Mouse (Mus musculus) intestine, embryonic 15.5 days (tissue): ENCODE measurements around the gene Ttc30b. TPM values are rescaled to one million over a fixed set of nuclear protein-coding genes. Genes with fewer than 3 reads are reported as not detected.
"Not testable (repeated sequence)": the region's sequence is repeated elsewhere in the genome, so short reads cannot be mapped to it uniquely, and the experiment has no call there.

Experiments
- ATAC-seq: fragments of 200-750 bp; cut with Nextera tagmentation; 2 replicates; pipeline ENCODE4 v1.8.0; 2017; ENCODE audit warnings: moderate TSS enrichment, moderate library complexity
- H3K27ac ChIP-seq: fragments of 300-500 bp; sonication (generic); 2 replicates; pipeline ENCODE4 v1.5.1; 2015; ENCODE audit warnings: mild to moderate bottlenecking, inconsistent platforms
- H3K27me3 ChIP-seq: fragments of 300-500 bp; sonication (generic); replicated peaks from 2 replicates; pipeline ENCODE4 v1.6.1; 2015; ENCODE audit warnings: inconsistent platforms
- H3K36me3 ChIP-seq: fragments of 300-500 bp; sonication (generic); 2 replicates; pipeline ENCODE4 v1.6.1; 2015; ENCODE audit warnings: inconsistent platforms
- H3K4me1 ChIP-seq: fragments of 300-500 bp; sonication (generic); replicated peaks from 2 replicates; pipeline ENCODE4 v1.6.1; 2015; ENCODE audit warnings: inconsistent platforms
- H3K4me2 ChIP-seq: fragments of 300-500 bp; sonication (generic); replicated peaks from 2 replicates; pipeline ENCODE4 v1.6.1; 2015; ENCODE audit warnings: mild to moderate bottlenecking, inconsistent platforms
- H3K4me3 ChIP-seq: fragments of 300-500 bp; sonication (generic); replicated peaks from 2 replicates; pipeline ENCODE4 v1.5.1; 2015; ENCODE audit warnings: inconsistent platforms
- H3K9ac ChIP-seq: fragments of 300-500 bp; sonication (generic); 2 replicates; pipeline ENCODE4 v1.6.1; 2015; ENCODE audit warnings: inconsistent platforms
- H3K9me3 ChIP-seq: fragments of 300-500 bp; sonication (generic); 2 replicates; pipeline ENCODE4 v1.6.1; 2016; ENCODE audit warnings: inconsistent platforms
- WGBS: fragments of 180-500 bp; shearing (Covaris S2); methylation state at CpG from one replicate; pipeline ENCODE4 v1.1.7; 2015; 5-methylcytosine and 5-hydroxymethylcytosine counted together
- polyA plus RNA-seq: library from polyadenylated mRNA; unstranded; fragments of >200 nt; fragmentation: Nextera tagmentation; extraction: Ambion mirVana; gene quantifications from 2 replicates; pipeline ENCODE4 v1.2.1, GENCODE M21; 2015

Ttc30b gene
- polyA plus RNA-seq: 6.8 and 8.5 TPM in 2 replicates

- peak; percentile 94 for ATAC-seq
- WGBS: 4% methylated on average over 37 of the region's 42 CpGs
- peak within 1 kb of the TSS; percentile 33 for H3K9ac ChIP-seq
- no peaks in the 10 kb centered on the region for H3K27me3 ChIP-seq
- H3K4me1 ChIP-seq: no peaks in the 10 kb centered on the region
- no peaks in the 10 kb centered on the region for H3K9me3 ChIP-seq
- peak within 1 kb of the TSS; percentile 50 for H3K4me3 ChIP-seq
- no peaks in the 10 kb centered on the region for H3K36me3 ChIP-seq
- peak within 1 kb of the TSS; percentile 75; the same call in 1 of the 2 replicates for H3K27ac ChIP-seq
- H3K4me2 ChIP-seq: peak within 1 kb of the TSS; percentile 59
Observed at GRCm38 (mm10) chr2:75938117-75939063, at the start of gene Ttc30b. Gene Ttc30b (minus strand): TSS chr2:75938585.

- H3K27ac ChIP-seq: no peak overlapping the region
Observed at GRCm38 (mm10) chr2:75987739-75988138, 49.4 kb upstream of the Ttc30b start.

GRCm38 (mm10) chr2:75985124-75985523 lies 46.7 kb upstream of the Ttc30b start:
- H3K27ac ChIP-seq: no peak overlapping the region
- 0 out of 2 replicates have a peak overlapping the region, but pooled peaks have one; percentile 14 for H3K9ac ChIP-seq
- peak; percentile 50 for ATAC-seq
- WGBS: 0% methylated on average over 2 of the region's 2 CpGs
- peaks cover 4% of the 10 kb centered on the region; the same call in 1 of the 2 replicates for H3K4me1 ChIP-seq
- H3K36me3 ChIP-seq: no peaks in the 10 kb centered on the region
- no peak overlapping the region for H3K4me3 ChIP-seq
- no peaks in the 10 kb centered on the region for H3K27me3 ChIP-seq
- H3K4me2 ChIP-seq: no peak overlapping the region; the same call in 1 of the 2 replicates
- no peaks in the 10 kb centered on the region for H3K9me3 ChIP-seq

More at GRCm38 (mm10) chr2:75987739-75988138, 49.4 kb upstream of the Ttc30b start:
- no peak for ATAC-seq
- H3K4me3 ChIP-seq: no peak overlapping the region
- no peak overlapping the region for H3K4me2 ChIP-seq
- no peak overlapping the region for H3K9ac ChIP-seq
- peaks cover 11% of the 10 kb centered on the region for H3K4me1 ChIP-seq
- no peaks in the 10 kb centered on the region for H3K36me3 ChIP-seq
- no peaks in the 10 kb centered on the region for H3K27me3 ChIP-seq
- WGBS: 59% methylated on average over 9 of the region's 9 CpGs
- H3K9me3 ChIP-seq: no peaks in the 10 kb centered on the region

GRCm38 (mm10) chr2:75983847-75984246 lies 45.5 kb upstream of the Ttc30b start:
- WGBS: 82% methylated on average over 3 of the region's 3 CpGs
- H3K36me3 ChIP-seq: no peaks in the 10 kb centered on the region
- no peaks in the 10 kb centered on the region for H3K9me3 ChIP-seq
- no peak overlapping the region for H3K27ac ChIP-seq
- H3K4me1 ChIP-seq: peaks cover 4% of the 10 kb centered on the region; the same call in 1 of the 2 replicates
- H3K4me3 ChIP-seq: no peak overlapping the region
- H3K4me2 ChIP-seq: no peak overlapping the region
- no peak overlapping the region for H3K9ac ChIP-seq
- no peaks in the 10 kb centered on the region for H3K27me3 ChIP-seq
- no peak for ATAC-seq

- H3K4me3 ChIP-seq: no peak overlapping the region
- H3K4me2 ChIP-seq: no peak overlapping the region
- H3K27me3 ChIP-seq: no peaks in the 10 kb centered on the region
- no peaks in the 10 kb centered on the region for H3K9me3 ChIP-seq
- whole genome bisulfite sequencing: 96% methylated on average over 3 of the region's 3 CpGs
- no peak overlapping the region for H3K9ac ChIP-seq
- no peaks in the 10 kb centered on the region for H3K36me3 ChIP-seq
- ATAC-seq: no peak
- no peak overlapping the region for H3K27ac ChIP-seq
- H3K4me1 ChIP-seq: 0 out of 2 replicates have a peak, but pooled peaks cover 4% of the 10 kb centered on the region
Observed at GRCm38 (mm10) chr2:75983091-75983490, 44.7 kb upstream of the Ttc30b start.

- no peaks in the 10 kb centered on the region for H3K36me3 ChIP-seq
- no peak overlapping the region for H3K9ac ChIP-seq
- no peaks in the 10 kb centered on the region for H3K27me3 ChIP-seq
- no peak overlapping the region for H3K27ac ChIP-seq
- no peaks in the 10 kb centered on the region for H3K9me3 ChIP-seq
- no peak overlapping the region for H3K4me2 ChIP-seq
- 93% methylated on average over 4 of the region's 4 CpGs for WGBS
- no peak overlapping the region for H3K4me3 ChIP-seq
- H3K4me1 ChIP-seq: 0 out of 2 replicates have a peak, but pooled peaks cover under 1% of the 10 kb centered on the region
- ATAC-seq: no peak
Observed at GRCm38 (mm10) chr2:75982626-75983025, 44.2 kb upstream of the Ttc30b start.

GRCm38 (mm10) chr2:75981440-75982081 lies 43.2 kb upstream of the Ttc30b start, which contains the start of gene Ttc30a1:
Gene Ttc30a1 (minus strand): TSS chr2:75981967.
- peak within 1 kb of the TSS; percentile 74 for H3K4me2 ChIP-seq
- H3K9ac ChIP-seq: peak within 1 kb of the TSS; percentile 39; the same call in 1 of the 2 replicates
- peak within 1 kb of the TSS; percentile 45 for H3K4me3 ChIP-seq
- not testable (repeated sequence) for H3K9me3 ChIP-seq, H3K36me3 ChIP-seq, H3K4me1 ChIP-seq, H3K27ac ChIP-seq, H3K27me3 ChIP-seq
- 3% methylated on average over 31 of the region's 34 CpGs for WGBS
- ATAC-seq: peak; percentile 87

- H3K9me3 ChIP-seq, H3K27ac ChIP-seq, H3K4me1 ChIP-seq, H3K36me3 ChIP-seq, H3K9ac ChIP-seq, H3K27me3 ChIP-seq: not testable (repeated sequence)
- 0 out of 2 replicates have a peak, but pooled peaks have one; percentile 1 for ATAC-seq
- H3K4me3 ChIP-seq: peak overlapping the region; percentile 45; the same call in 1 of the 2 replicates
- 95% methylated on average over 13 of the region's 13 CpGs for WGBS
- H3K4me2 ChIP-seq: peak overlapping the region; percentile 74
Observed at GRCm38 (mm10) chr2:75980933-75981439, 42.6 kb upstream of the Ttc30b start.

GRCm38 (mm10) chr2:75977752-75978368 lies 39.5 kb upstream of the Ttc30b start, which contains the start of gene Ttc30a2:
Gene Ttc30a2 (minus strand): TSS chr2:75978170.
- not testable (repeated sequence) for H3K4me3 ChIP-seq, H3K9ac ChIP-seq, H3K36me3 ChIP-seq, H3K27me3 ChIP-seq, H3K27ac ChIP-seq, H3K4me1 ChIP-seq, H3K4me2 ChIP-seq, H3K9me3 ChIP-seq
- ATAC-seq: 0 out of 2 replicates have a peak, but pooled peaks have one; percentile 23
- 35% methylated on average over 22 of the region's 24 CpGs for WGBS

GRCm38 (mm10) chr2:75976070-75976469 lies 37.7 kb upstream of the Ttc30b start:
- not testable (repeated sequence) for H3K4me1 ChIP-seq, H3K9ac ChIP-seq, H3K4me2 ChIP-seq, H3K36me3 ChIP-seq, H3K27ac ChIP-seq, H3K9me3 ChIP-seq, H3K4me3 ChIP-seq, ATAC-seq, H3K27me3 ChIP-seq
- WGBS: 82% methylated on average over 2 of the region's 2 CpGs

- WGBS: 70% methylated on average over 9 of the region's 9 CpGs
- no peak overlapping the region for H3K27ac ChIP-seq
- H3K4me3 ChIP-seq: no peak overlapping the region
- no peak for ATAC-seq
- H3K4me2 ChIP-seq: no peak overlapping the region
- H3K9ac ChIP-seq: no peak overlapping the region
- H3K27me3 ChIP-seq: no peaks in the 10 kb centered on the region
- no peaks in the 10 kb centered on the region for H3K9me3 ChIP-seq
- no peaks in the 10 kb centered on the region for H3K4me1 ChIP-seq
- no peaks in the 10 kb centered on the region for H3K36me3 ChIP-seq
Observed at GRCm38 (mm10) chr2:75974131-75974530, 35.7 kb upstream of the Ttc30b start.
